Mouse (Mus musculus) Patski (cell line): Measurements from ENCODE around the gene Gm1113. TPM values are rescaled to one million over a fixed set of nuclear protein-coding genes. Genes with fewer than 3 reads are reported as not detected.

ENCODE experiments used
- ATAC-seq: fragments of 100-300 bp; one replicate; pipeline ENCODE4 v1.8.0; 2021
- CTCF ChIA-PET: fragments of 350-600 bp; sonication (Branson Sonifier 250); formaldehyde crosslinking; loops from one replicate; lab custom pipeline; 2022; ENCODE audit warnings: inconsistent platforms; lab: Charles Lee
- POLR2A ChIA-PET: fragments of 350-600 bp; sonication (Branson Sonifier 250); formaldehyde crosslinking; loops from one replicate; lab custom pipeline; 2022; ENCODE audit warnings: antibody characterized with exemption, inconsistent platforms; lab: Charles Lee
- DNase-seq: peaks from one replicate; pipeline ENCODE4 v3.0.0-alpha.2; 2011; ENCODE audit warnings: low read depth, low spot score
- H3K27me3 ChIP-seq: fragments of 371-371 bp; one replicate; pipeline ENCODE4 v1.5.1; 2021
- CTCF ChIP-seq: fragments of 100-300 bp; IDR thresholded peaks from one replicate; pipeline ENCODE4 v1.5.1; 2021
- in situ Hi-C: fragments of 300-500 bp; cut with MboI; formaldehyde crosslinking; loops from 3 replicates; pipeline ENCODE4 v1.11.1; 2018; ENCODE audit warnings: low pct_unique_long_range_greater_than_20kb, mixed read lengths
- polyA plus RNA-seq: library from polyadenylated mRNA; unstranded; gene quantifications from one replicate; pipeline ENCODE4 v1.2.3, GENCODE M21; 2021

Gene Gm1113
- polyA plus RNA-seq, 1 experiment from 2014 or later = not detected

- TF ChIP-seq CTCF = no peak
- POLR2A ChIA-PET = no interaction called here
- in situ Hi-C loops = loop anchor here (25.0 kb wide), 1 partner anchor 508 kb away; no protein-coding TSS in a partner anchor
- no peak for DNase-seq
- ATAC-seq = no peak
- CTCF ChIA-PET = interaction anchor here (0.7 to 1.1 kb wide), 5 partner anchors 8 to 346 kb away, joined by 3 to 4 read pairs (median 3); partner anchors contain the start of genes Srpr and Tirap
- H3K27me3 ChIP-seq = no peaks in the 10 kb centered on the region
Measured at GRCm38 (mm10) chr9:35545704-35546103, 27.6 kb upstream of the Gm1113 start.

GRCm38 (mm10) chr9:35544666-35545065, 26.6 kb upstream of the Gm1113 start:
- in situ Hi-C loops = loop anchor here (25.0 kb wide), 1 partner anchor 507 kb away; no protein-coding TSS in a partner anchor
- no peaks in the 10 kb centered on the region for H3K27me3 ChIP-seq
- CTCF ChIA-PET = interaction anchor here (1.1 kb wide), 1 partner anchor 10 kb away, joined by 3 read pairs; no protein-coding TSS in a partner anchor
- POLR2A ChIA-PET = no interaction called here
- DNase-seq (no peak), ATAC-seq (no peak)
- no peak for TF ChIP-seq CTCF

- no peak for DNase-seq
- ATAC-seq = no peak
- in situ Hi-C loops = loop anchor here (25.0 kb wide), 1 partner anchor 506 kb away; no protein-coding TSS in a partner anchor
- no peak for TF ChIP-seq CTCF
- POLR2A ChIA-PET = no interaction called here
- CTCF ChIA-PET = interaction anchor here (0.9 to 3.0 kb wide), 5 partner anchors 9 to 263 kb away, joined by 3 to 15 read pairs (median 4); no protein-coding TSS in a partner anchor
- H3K27me3 ChIP-seq = no peaks in the 10 kb centered on the region
Measured at GRCm38 (mm10) chr9:35543099-35543860, 25.2 kb upstream of the Gm1113 start.

GRCm38 (mm10) chr9:35541941-35542340, 23.9 kb upstream of the Gm1113 start:
- no peak for TF ChIP-seq CTCF
- DNase-seq = no peak

GRCm38 (mm10) chr9:35541488-35541887, 23.4 kb upstream of the Gm1113 start:
- in situ Hi-C loops = loop anchor here (25.0 kb wide), 1 partner anchor 504 kb away; no protein-coding TSS in a partner anchor
- no peaks in the 10 kb centered on the region for H3K27me3 ChIP-seq
- TF ChIP-seq CTCF = peak; percentile 85
- ChIA-PET CTCF (interaction anchor here (0.7 to 3.0 kb wide), 10 partner anchors 18 to 342 kb away, joined by 3 to 15 read pairs (median 6); partner anchors contain the start of genes Srpr and Tirap), POLR2A (interaction anchor here (0.6 kb wide), 2 partner anchors 251 to 348 kb away, joined by 3 to 4 read pairs; no protein-coding TSS in a partner anchor)
- ATAC-seq = peak; percentile 86
- no peak for DNase-seq

More at GRCm38 (mm10) chr9:35541941-35542340, 23.9 kb upstream of the Gm1113 start:
- ChIA-PET CTCF (interaction anchor here (1.0 to 3.0 kb wide), 9 partner anchors 18 to 342 kb away, joined by 3 to 15 read pairs (median 6); partner anchors contain the start of genes Srpr and Tirap), POLR2A (interaction anchor here (0.6 kb wide), 1 partner anchor 251 kb away, joined by 3 read pairs; no protein-coding TSS in a partner anchor)
- no peak for ATAC-seq
- H3K27me3 ChIP-seq = no peaks in the 10 kb centered on the region
- in situ Hi-C loops = loop anchor here (25.0 kb wide), 1 partner anchor 505 kb away; no protein-coding TSS in a partner anchor

GRCm38 (mm10) chr9:35541024-35541423, 23.0 kb upstream of the Gm1113 start:
- CTCF ChIA-PET = interaction anchor here (0.7 to 3.0 kb wide), 10 partner anchors 15 to 342 kb away, joined by 3 to 15 read pairs (median 6); partner anchors contain the start of genes Srpr and Tirap
- in situ Hi-C loops = loop anchor here (25.0 kb wide), 1 partner anchor 504 kb away; no protein-coding TSS in a partner anchor
- ATAC-seq (no peak), DNase-seq (no peak)
- H3K27me3 ChIP-seq = no peaks in the 10 kb centered on the region
- no peak for TF ChIP-seq CTCF
- POLR2A ChIA-PET = interaction anchor here (0.6 kb wide), 1 partner anchor 348 kb away, joined by 4 read pairs; no protein-coding TSS in a partner anchor

- ChIA-PET CTCF (interaction anchor here (0.8 to 3.5 kb wide), 7 partner anchors 8 to 262 kb away, joined by 3 to 21 read pairs (median 3); no protein-coding TSS in a partner anchor), POLR2A (no interaction called here)
- TF ChIP-seq CTCF = no peak
- in situ Hi-C loops = loop anchor here (10.0 to 25.0 kb wide), 2 partner anchors 344 to 502 kb away; no protein-coding TSS in a partner anchor
- no peaks in the 10 kb centered on the region for H3K27me3 ChIP-seq
- DNase-seq (no peak), ATAC-seq (no peak)
Measured at GRCm38 (mm10) chr9:35539001-35539750, 21.1 kb upstream of the Gm1113 start.

GRCm38 (mm10) chr9:35535876-35536275, 17.8 kb upstream of the Gm1113 start:
- POLR2A ChIA-PET = no interaction called here
- DNase-seq = no peak
- no peak for TF ChIP-seq CTCF

GRCm38 (mm10) chr9:35535110-35535509, 17.0 kb upstream of the Gm1113 start:
- CTCF ChIA-PET = interaction anchor here (0.6 to 4.8 kb wide), 17 partner anchors 8 to 318 kb away, joined by 3 to 54 read pairs (median 3); partner anchors contain the start of gene Gm1113
- TF ChIP-seq CTCF = peak; percentile 94
- ATAC-seq = peak; percentile 84
- DNase-seq = no peak
- in situ Hi-C loops = loop anchor here (10.0 to 25.0 kb wide), 2 partner anchors 340 to 498 kb away; no protein-coding TSS in a partner anchor
- no peaks in the 10 kb centered on the region for H3K27me3 ChIP-seq
- POLR2A ChIA-PET = interaction anchor here (1.3 kb wide), 1 partner anchor 11 kb away, joined by 6 read pairs; no protein-coding TSS in a partner anchor

More at GRCm38 (mm10) chr9:35535876-35536275, 17.8 kb upstream of the Gm1113 start:
- H3K27me3 ChIP-seq = no peaks in the 10 kb centered on the region
- ATAC-seq = no peak
- in situ Hi-C loops = loop anchor here (10.0 to 25.0 kb wide), 2 partner anchors 341 to 499 kb away; no protein-coding TSS in a partner anchor
- CTCF ChIA-PET = interaction anchor here (1.2 to 4.8 kb wide), 2 partner anchors 190 to 252 kb away, joined by 3 to 54 read pairs; no protein-coding TSS in a partner anchor
